Mouse (Mus musculus) ES-Bruce4 (cell line): ENCODE measurements around the gene Olfr1048. TPM values are rescaled to one million over a fixed set of nuclear protein-coding genes. Genes with fewer than 3 reads are reported as not detected.
"Not testable (repeated sequence)": the region's sequence is repeated elsewhere in the genome, so short reads cannot be mapped to it uniquely, and the experiment has no call there.

Experiments
- H3K27ac ChIP-seq: 2 replicates; pipeline ENCODE4 v1.5.1; 2012; ENCODE audit warnings: low read length, inconsistent platforms; ENCODE audit not compliant: insufficient read depth
- H3K27me3 ChIP-seq: 2 replicates; pipeline ENCODE4 v1.6.1; 2012; ENCODE audit warnings: mild to moderate bottlenecking, low read length, inconsistent platforms; ENCODE audit not compliant: control insufficient read depth, poor library complexity, insufficient read depth, severe bottlenecking
- H3K36me3 ChIP-seq: 2 replicates; pipeline ENCODE4 v1.6.1; 2012; ENCODE audit warnings: inconsistent platforms, mild to moderate bottlenecking, low read length, moderate library complexity; ENCODE audit not compliant: control insufficient read depth, poor library complexity, insufficient read depth, severe bottlenecking
- H3K4me1 ChIP-seq: one replicate; pipeline ENCODE4 v1.8.1; 2011; ENCODE audit warnings: low read length; ENCODE audit not compliant: control insufficient read depth, insufficient read depth
- H3K4me3 ChIP-seq: 2 replicates; pipeline ENCODE4 v1.5.1; 2011; ENCODE audit warnings: low read depth, mild to moderate bottlenecking, low read length
- H3K9ac ChIP-seq: 2 replicates; pipeline ENCODE4 v1.6.1; 2012; ENCODE audit warnings: low read depth, mild to moderate bottlenecking, inconsistent platforms; ENCODE audit not compliant: poor library complexity, severe bottlenecking
- H3K9me3 ChIP-seq: replicated peaks from 2 replicates; pipeline ENCODE4 v1.6.1; 2012; ENCODE audit warnings: mild to moderate bottlenecking, low read length, inconsistent platforms; ENCODE audit not compliant: control insufficient read depth, poor library complexity, insufficient read depth, severe bottlenecking
- CTCF ChIP-seq: IDR thresholded peaks from one replicate; pipeline ENCODE4 v1.8.1; 2011; ENCODE audit warnings: low read depth, low read length
- EP300 ChIP-seq: IDR thresholded peaks from 2 replicates; pipeline ENCODE4 v1.6.1; 2011; ENCODE audit warnings: low read depth, low read length; ENCODE audit not compliant: insufficient read depth
- POLR2A ChIP-seq: IDR thresholded peaks from one replicate; pipeline ENCODE4 v1.8.1; 2011; ENCODE audit warnings: low read length; ENCODE audit not compliant: insufficient read depth
- polyA plus RNA-seq: library from polyadenylated mRNA; stranded (reverse); fragments of >200 nt; gene quantifications from 2 replicates; pipeline ENCODE4 v1.2.4, GENCODE M21; 2011; ENCODE audit warnings: low read depth; ENCODE audit not compliant: missing spikeins, insufficient read depth, insufficient read length

The Olfr1048 gene
- polyA plus RNA-seq, result not detected in 2 replicates

DNA sequence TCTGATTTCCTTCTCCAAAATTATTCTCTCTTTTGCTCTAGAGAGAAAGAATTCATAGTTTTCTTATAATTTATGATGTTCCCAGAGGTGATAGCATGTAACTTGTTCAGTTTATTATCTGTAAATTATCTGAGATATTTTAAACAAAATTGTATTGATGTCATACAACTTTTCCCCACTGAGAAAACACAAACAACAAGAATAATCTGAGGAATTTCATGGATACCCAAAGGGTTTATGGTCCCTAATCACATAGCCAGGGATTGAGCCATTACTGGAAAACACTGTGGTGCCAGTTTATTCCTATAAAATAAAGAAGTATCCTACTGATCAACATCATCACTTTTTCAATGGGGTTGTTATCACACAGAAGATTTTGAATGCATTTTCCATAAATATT is at the start of gene Olfr1048:
Olfr1048 (minus strand) TSS at position 101 of the 400 bp plus-strand sequence.
- Histone ChIP-seq H3K9me3 (no peaks in the 10 kb centered on the region), H3K27ac (no peak within 1 kb of the TSS), H3K36me3 (no peaks in the 10 kb centered on the region), H3K4me3 (no peak within 1 kb of the TSS), H3K4me1 (no peaks in the 10 kb centered on the region), H3K27me3 (no peaks in the 10 kb centered on the region), H3K9ac (no peak within 1 kb of the TSS)
- TF ChIP-seq CTCF, result no peak
- TF ChIP-seq POLR2A, result no peak

DNA sequence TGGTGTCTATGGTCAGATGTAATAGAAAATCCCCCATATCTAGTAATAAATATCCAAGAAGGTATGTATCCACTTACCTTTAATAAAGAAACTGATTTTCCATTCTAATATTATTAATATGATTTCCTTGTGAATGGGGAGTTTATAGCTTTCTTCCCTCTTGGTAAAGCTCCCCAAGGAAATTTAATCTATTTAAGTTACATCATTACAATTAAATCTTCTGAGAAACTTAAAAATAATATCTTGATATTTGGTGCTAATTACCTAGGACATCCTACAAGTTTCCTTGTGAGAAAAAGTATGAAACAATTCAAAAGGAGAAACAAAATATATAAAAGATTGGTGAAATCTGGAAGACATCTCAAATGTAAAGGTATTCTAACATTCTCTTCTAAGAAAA is 38.9 kb upstream of the Olfr1048 start, which contains the start of gene Olfr1051:
Olfr1051 (minus strand) TSS at position 101 of the 400 bp plus-strand sequence.
- H3K27ac ChIP-seq, H3K9me3 ChIP-seq, H3K9ac ChIP-seq, H3K36me3 ChIP-seq, H3K4me1 ChIP-seq, H3K27me3 ChIP-seq, H3K4me3 ChIP-seq: not testable (repeated sequence)

DNA sequence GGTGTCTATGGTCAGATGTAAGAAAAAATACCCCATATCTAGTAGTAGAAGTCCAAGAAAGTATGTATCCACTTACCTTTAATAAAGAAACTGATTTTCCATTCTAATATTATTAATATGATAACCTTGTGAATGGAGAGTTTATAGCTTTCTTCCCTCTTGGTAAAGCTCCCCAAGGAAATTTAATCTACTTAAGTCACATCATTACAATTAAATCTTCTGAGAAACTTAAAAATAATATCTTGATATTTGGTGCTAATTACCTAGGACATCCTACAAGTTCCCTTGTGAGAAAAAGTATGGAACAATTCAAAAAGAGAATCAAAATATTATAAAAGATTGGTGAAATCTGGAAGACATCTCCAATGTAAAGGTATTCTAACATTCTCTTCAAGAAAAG is 18.1 kb upstream of the Olfr1048 start, which contains the start of gene Olfr1049:
Olfr1049 (minus strand) TSS at position 101 of the 400 bp plus-strand sequence.
- H3K36me3 ChIP-seq, H3K27me3 ChIP-seq, H3K9me3 ChIP-seq, H3K4me3 ChIP-seq, H3K27ac ChIP-seq, H3K9ac ChIP-seq, H3K4me1 ChIP-seq: not testable (repeated sequence)

DNA sequence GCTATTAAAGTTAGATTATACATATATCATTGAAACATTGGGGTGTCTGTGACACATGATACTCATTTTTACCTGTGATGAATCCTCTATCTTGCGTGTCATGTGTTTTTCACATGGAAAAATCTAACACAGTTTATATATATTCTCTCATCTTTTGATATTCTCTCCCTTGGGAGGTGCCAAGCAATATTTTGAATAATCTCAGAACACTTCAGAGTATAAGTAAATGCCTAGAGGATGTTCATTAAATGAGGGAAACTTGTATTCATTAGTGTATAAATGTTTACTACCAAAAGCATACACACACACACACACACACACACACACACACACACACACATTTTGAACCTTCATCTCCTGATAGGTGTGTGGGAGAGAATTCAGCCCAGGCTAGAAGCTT is 8.8 kb downstream of the Olfr1048 start, which contains the start of gene Olfr1047:
Olfr1047 (minus strand) TSS at position 101 of the 400 bp plus-strand sequence.
- Histone ChIP-seq H3K27me3 (no peaks in the 10 kb centered on the region), H3K27ac (no peak within 1 kb of the TSS), H3K9me3 (no peaks in the 10 kb centered on the region), H3K4me1 (no peaks in the 10 kb centered on the region), H3K4me3 (no peak within 1 kb of the TSS), H3K9ac (no peak within 1 kb of the TSS), H3K36me3 (no peaks in the 10 kb centered on the region)
- no peak for TF ChIP-seq CTCF
- no peak for TF ChIP-seq EP300
- TF ChIP-seq POLR2A, result no peak

DNA sequence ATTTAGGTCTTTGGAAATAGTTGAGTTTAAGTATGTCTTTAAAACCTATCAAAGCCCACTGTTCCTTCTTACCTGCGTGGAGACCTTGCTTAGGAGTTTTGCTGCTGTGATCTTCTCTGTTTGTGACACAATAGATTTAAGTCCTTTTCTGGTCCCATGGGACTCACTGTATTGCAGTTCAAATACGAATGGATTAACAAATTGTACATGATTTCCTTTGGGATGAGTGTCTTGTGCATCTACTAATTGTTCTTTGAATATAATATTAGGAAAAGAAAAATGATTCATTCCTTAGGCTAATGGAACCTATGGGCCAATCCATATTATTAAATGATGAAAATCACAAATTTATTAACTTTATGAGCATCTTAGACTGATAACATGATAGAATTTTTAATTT is 20.9 kb downstream of the Olfr1048 start, which contains the start of gene Olfr1046:
Olfr1046 (minus strand) TSS at position 101 of the 400 bp plus-strand sequence.
- TF ChIP-seq EP300 (no peak), POLR2A (no peak), CTCF (no peak)
- Histone ChIP-seq H3K27me3 (no peaks in the 10 kb centered on the region), H3K36me3 (no peaks in the 10 kb centered on the region), H3K4me3 (no peak within 1 kb of the TSS), H3K9ac (no peak within 1 kb of the TSS), H3K27ac (no peak within 1 kb of the TSS), H3K9me3 (no peaks in the 10 kb centered on the region), H3K4me1 (no peaks in the 10 kb centered on the region)

DNA sequence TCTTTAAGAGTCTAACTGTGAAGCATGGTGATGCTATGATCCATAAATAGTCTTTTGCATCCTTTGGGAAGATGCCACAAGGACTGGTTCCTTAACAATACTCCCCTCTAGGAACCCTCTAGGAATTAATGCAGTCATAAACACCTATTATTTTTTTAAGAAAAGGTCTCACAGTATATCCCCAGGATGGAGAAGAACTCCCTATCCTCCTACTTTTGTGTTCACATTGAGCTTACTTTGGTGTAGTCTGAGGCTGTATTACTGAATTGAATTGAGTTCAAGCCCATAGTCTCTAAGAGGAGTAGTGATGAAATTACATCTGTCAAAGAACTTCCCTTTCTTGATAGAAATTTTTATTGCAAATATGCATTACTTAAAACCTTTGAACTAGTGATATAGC is 37.2 kb downstream of the Olfr1048 start, which contains the start of gene Olfr1045:
Olfr1045 (minus strand) TSS at position 101 of the 400 bp plus-strand sequence.
- no peaks in the 10 kb centered on the region for H3K9me3 ChIP-seq
- TF ChIP-seq EP300 (no peak), CTCF (no peak), POLR2A (no peak)
- no peaks in the 10 kb centered on the region for H3K4me1 ChIP-seq
- no peaks in the 10 kb centered on the region for H3K36me3 ChIP-seq
- H3K27me3 ChIP-seq, result no peaks in the 10 kb centered on the region
- H3K27ac ChIP-seq, result no peak within 1 kb of the TSS
- H3K9ac ChIP-seq, result no peak within 1 kb of the TSS
- H3K4me3 ChIP-seq, result no peak within 1 kb of the TSS
